Mouse (Mus musculus) embryonic facial prominence, embryonic 10.5 days (tissue): ENCODE measurements at regions not wholly inside any gene's neighbourhood (a gene's known extent, or its start where the extent isn't known, plus 50 kb on each side); places are given as distances from the start of the nearest gene placed in this dataset.

Experiments used
- DNase-seq: peaks from one replicate; pipeline ENCODE4 v3.0.0-alpha.2; 2017; ENCODE audit warnings: low spot score
- H3K27ac ChIP-seq: fragments of 300-500 bp; sonication (generic); replicated peaks from 2 replicates; pipeline ENCODE4 v1.5.1; 2016; ENCODE audit warnings: mild to moderate bottlenecking
- H3K27me3 ChIP-seq: fragments of 300-500 bp; sonication (generic); replicated peaks from 2 replicates; pipeline ENCODE4 v1.6.1; 2016; ENCODE audit warnings: low read depth, mild to moderate bottlenecking; ENCODE audit not compliant: poor library complexity, severe bottlenecking
- H3K36me3 ChIP-seq: fragments of 300-500 bp; sonication (generic); replicated peaks from 2 replicates; pipeline ENCODE4 v1.6.1; 2016; ENCODE audit warnings: mild to moderate bottlenecking, moderate library complexity
- H3K4me1 ChIP-seq: fragments of 300-500 bp; sonication (generic); 2 replicates; pipeline ENCODE4 v1.6.1; 2016
- H3K4me3 ChIP-seq: fragments of 300-500 bp; sonication (generic); 2 replicates; pipeline ENCODE4 v1.5.1; 2016; ENCODE audit warnings: mild to moderate bottlenecking, moderate library complexity
- H3K9me3 ChIP-seq: fragments of 300-500 bp; sonication (generic); 2 replicates; pipeline ENCODE4 v1.6.1; 2016; ENCODE audit warnings: mild to moderate bottlenecking
- WGBS: fragments of 180-500 bp; shearing (Covaris S2); methylation state at CpG from one replicate; pipeline ENCODE4 v1.1.7; 2016; 5-methylcytosine and 5-hydroxymethylcytosine counted together

GRCm38 (mm10) chr11:20934191-20935062 lies 103.6 kb upstream of the Lgalsl start:
- DNase-seq: no peak
- no peaks in the 10 kb centered on the region for H3K36me3 ChIP-seq
- peaks cover 18% of the 10 kb centered on the region for H3K4me1 ChIP-seq
- H3K27me3 ChIP-seq: no peaks in the 10 kb centered on the region
- peak overlapping the region; percentile 11; the same call in 1 of the 2 replicates for H3K4me3 ChIP-seq
- H3K27ac ChIP-seq: no peak overlapping the region
- WGBS: 54% methylated on average over 2 of the region's 2 CpGs
- H3K9me3 ChIP-seq: no peaks in the 10 kb centered on the region

GRCm38 (mm10) chr11:20935063-20935370 lies 104.2 kb upstream of the Lgalsl start:
- Histone ChIP-seq H3K27ac (no peak overlapping the region), H3K4me3 (no peak overlapping the region), H3K9me3 (no peaks in the 10 kb centered on the region), H3K36me3 (no peaks in the 10 kb centered on the region), H3K4me1 (peaks cover 18% of the 10 kb centered on the region), H3K27me3 (no peaks in the 10 kb centered on the region)
- DNase-seq: no peak

GRCm38 (mm10) chr11:20935910-20936309 lies 105.1 kb upstream of the Lgalsl start:
- no peaks in the 10 kb centered on the region for H3K27me3 ChIP-seq
- H3K36me3 ChIP-seq: no peaks in the 10 kb centered on the region
- 92% methylated on average over 2 of the region's 2 CpGs for WGBS
- no peak overlapping the region for H3K27ac ChIP-seq
- peaks cover 18% of the 10 kb centered on the region for H3K4me1 ChIP-seq
- no peak for DNase-seq
- H3K4me3 ChIP-seq: no peak overlapping the region
- no peaks in the 10 kb centered on the region for H3K9me3 ChIP-seq

GRCm38 (mm10) chr11:20936996-20937395 lies 106.1 kb upstream of the Lgalsl start:
- H3K27ac ChIP-seq: no peak overlapping the region
- 95% methylated on average over 1 of the region's 1 CpGs for WGBS
- DNase-seq: no peak

GRCm38 (mm10) chr11:20937942-20938341 lies 107.1 kb upstream of the Lgalsl start:
- no peaks in the 10 kb centered on the region for H3K9me3 ChIP-seq
- no peaks in the 10 kb centered on the region for H3K27me3 ChIP-seq
- DNase-seq: no peak
- no peak overlapping the region for H3K27ac ChIP-seq
- peaks cover 25% of the 10 kb centered on the region for H3K4me1 ChIP-seq
- H3K36me3 ChIP-seq: no peaks in the 10 kb centered on the region
- H3K4me3 ChIP-seq: no peak overlapping the region
- 91% methylated on average over 4 of the region's 4 CpGs for WGBS

More at GRCm38 (mm10) chr11:20936996-20937395, 106.1 kb upstream of the Lgalsl start:
- Histone ChIP-seq H3K36me3 (no peaks in the 10 kb centered on the region), H3K4me1 (peaks cover 25% of the 10 kb centered on the region), H3K9me3 (no peaks in the 10 kb centered on the region), H3K27me3 (no peaks in the 10 kb centered on the region), H3K4me3 (no peak overlapping the region)

DNA sequence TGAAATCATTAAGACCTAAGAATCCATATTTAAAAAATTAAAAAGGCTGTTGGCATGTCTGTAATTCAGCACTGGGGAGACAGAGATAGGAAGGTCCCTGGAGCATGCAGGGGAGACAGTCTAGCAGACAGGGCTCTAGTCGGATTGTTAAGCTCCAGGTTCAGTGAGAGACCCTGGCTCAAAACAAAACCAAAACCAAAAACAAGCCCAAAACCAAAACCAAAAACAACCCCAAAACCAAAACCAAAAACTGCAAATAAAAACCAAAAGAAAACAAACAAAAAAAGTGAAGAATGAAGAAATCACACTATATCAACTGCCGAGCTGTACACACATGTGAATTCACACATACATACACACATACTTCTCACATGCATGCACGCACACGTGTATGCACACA lies 108.8 kb upstream of the Lgalsl start:
- DNase-seq: no peak
- Histone ChIP-seq H3K36me3 (no peaks in the 10 kb centered on the region), H3K27ac (no peak overlapping the region), H3K4me3 (no peak overlapping the region), H3K4me1 (peaks cover 19% of the 10 kb centered on the region), H3K9me3 (no peaks in the 10 kb centered on the region), H3K27me3 (no peaks in the 10 kb centered on the region)
- WGBS: 86% methylated on average over 4 of the region's 4 CpGs

DNA sequence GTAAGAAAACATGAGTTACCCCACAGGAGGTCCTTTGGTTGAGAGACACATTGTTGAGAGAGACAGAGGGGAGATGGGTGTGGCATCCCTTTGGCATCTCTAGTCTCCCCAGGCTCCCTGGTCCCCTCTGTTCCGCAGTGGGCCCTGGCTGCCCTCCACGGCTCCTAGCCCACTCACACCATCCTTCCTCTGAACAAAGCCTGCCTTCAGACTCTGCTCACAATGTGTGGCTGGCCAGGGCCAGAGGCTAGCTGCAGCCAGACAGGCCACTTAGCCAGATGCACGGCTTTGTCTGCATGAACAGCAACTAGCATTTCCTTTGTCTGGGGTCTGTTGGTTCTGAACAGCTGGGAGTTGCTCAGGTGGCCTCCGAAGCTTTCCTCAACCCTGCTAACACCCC lies 110.7 kb upstream of the Lgalsl start:
- 24% methylated on average over 4 of the region's 4 CpGs for WGBS
- Histone ChIP-seq H3K36me3 (no peaks in the 10 kb centered on the region), H3K27ac (peak overlapping the region; percentile 73), H3K9me3 (no peaks in the 10 kb centered on the region), H3K4me1 (peaks cover 9% of the 10 kb centered on the region), H3K4me3 (no peak overlapping the region), H3K27me3 (no peaks in the 10 kb centered on the region)
- DNase-seq: peak; percentile 32

DNA sequence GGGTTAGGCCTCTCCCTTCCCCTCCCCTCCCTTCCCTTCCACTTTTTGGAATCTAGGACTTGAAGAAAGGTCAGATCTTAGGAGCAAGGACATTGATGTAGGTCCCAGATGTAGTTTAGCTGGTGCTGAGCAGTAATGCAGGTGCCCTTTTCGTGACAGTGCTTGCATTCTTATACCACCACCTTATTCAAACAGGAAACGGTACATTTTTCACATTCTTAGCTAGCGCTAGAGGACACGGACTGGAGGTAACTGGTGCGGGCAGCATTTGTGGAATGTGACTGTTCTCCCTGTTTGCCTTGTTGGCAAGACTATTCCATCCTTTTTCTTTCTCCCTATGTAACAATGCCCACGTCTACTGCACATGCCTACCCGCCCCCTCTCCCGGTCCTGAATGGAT lies 124.7 kb upstream of the Lgalsl start:
- Histone ChIP-seq H3K9me3 (no peaks in the 10 kb centered on the region), H3K4me1 (peaks cover 65% of the 10 kb centered on the region), H3K27ac (peak overlapping the region; percentile 55), H3K36me3 (no peaks in the 10 kb centered on the region), H3K4me3 (no peak overlapping the region), H3K27me3 (0 out of 2 replicates have a peak, but pooled peaks cover 8% of the 10 kb centered on the region)
- WGBS: 50% methylated on average over 8 of the region's 8 CpGs
- DNase-seq: no peak

DNA sequence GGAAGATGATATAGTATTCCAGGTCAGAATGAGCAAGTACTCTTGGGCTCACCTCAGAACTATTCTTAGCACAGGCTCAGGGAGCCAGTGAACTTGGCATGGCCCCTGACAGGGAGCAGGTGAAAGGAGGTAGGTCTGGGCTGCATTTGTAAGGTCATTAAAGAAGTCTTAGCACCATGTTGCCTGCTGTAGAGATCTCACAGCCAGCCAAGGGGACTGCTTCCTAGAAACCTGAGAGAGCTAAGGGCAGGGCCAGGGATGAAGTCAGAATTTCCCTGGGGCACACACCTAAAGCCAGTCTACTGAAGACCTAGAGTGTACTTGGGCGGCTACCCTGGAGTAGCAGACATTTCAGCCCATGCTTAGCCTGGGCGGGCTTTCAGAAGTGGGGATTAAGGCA lies 126.9 kb upstream of the Lgalsl start:
- H3K4me1 ChIP-seq: peaks cover 72% of the 10 kb centered on the region
- no peak for DNase-seq
- no peak overlapping the region for H3K4me3 ChIP-seq
- 30% methylated on average over 2 of the region's 2 CpGs for WGBS
- H3K27me3 ChIP-seq: 0 out of 2 replicates have a peak, but pooled peaks cover 8% of the 10 kb centered on the region
- H3K36me3 ChIP-seq: no peaks in the 10 kb centered on the region
- H3K27ac ChIP-seq: peak overlapping the region; percentile 70
- H3K9me3 ChIP-seq: no peaks in the 10 kb centered on the region

- Histone ChIP-seq H3K27ac (peak overlapping the region; percentile 70), H3K9me3 (no peaks in the 10 kb centered on the region), H3K36me3 (no peaks in the 10 kb centered on the region), H3K4me1 (peaks cover 72% of the 10 kb centered on the region), H3K4me3 (peak overlapping the region; percentile 32; the same call in 1 of the 2 replicates), H3K27me3 (0 out of 2 replicates have a peak, but pooled peaks cover 8% of the 10 kb centered on the region)
- DNase-seq: peak; percentile 51
- WGBS: 5% methylated on average over 5 of the region's 5 CpGs
Observed at GRCm38 (mm10) chr11:20958233-20958632, 127.4 kb upstream of the Lgalsl start.

GRCm38 (mm10) chr11:20960066-20960465 lies 129.2 kb upstream of the Lgalsl start:
- peaks cover 62% of the 10 kb centered on the region for H3K4me1 ChIP-seq
- WGBS: 71% methylated on average over 2 of the region's 2 CpGs
- no peak for DNase-seq

GRCm38 (mm10) chr11:20960750-20961149 lies 129.9 kb upstream of the Lgalsl start:
- H3K4me3 ChIP-seq: no peak overlapping the region
- H3K27me3 ChIP-seq: 0 out of 2 replicates have a peak, but pooled peaks cover 8% of the 10 kb centered on the region
- WGBS: 37% methylated on average over 5 of the region's 5 CpGs
- H3K4me1 ChIP-seq: peaks cover 56% of the 10 kb centered on the region
- no peak overlapping the region; the same call in 1 of the 2 replicates for H3K27ac ChIP-seq
- H3K9me3 ChIP-seq: 0 out of 2 replicates have a peak, but pooled peaks cover 2% of the 10 kb centered on the region
- H3K36me3 ChIP-seq: no peaks in the 10 kb centered on the region
- peak; percentile 27 for DNase-seq

More at GRCm38 (mm10) chr11:20960066-20960465, 129.2 kb upstream of the Lgalsl start:
- no peak overlapping the region for H3K4me3 ChIP-seq
- no peaks in the 10 kb centered on the region for H3K36me3 ChIP-seq
- 0 out of 2 replicates have a peak, but pooled peaks cover 8% of the 10 kb centered on the region for H3K27me3 ChIP-seq
- H3K9me3 ChIP-seq: 0 out of 2 replicates have a peak, but pooled peaks cover 2% of the 10 kb centered on the region
- no peak overlapping the region for H3K27ac ChIP-seq

GRCm38 (mm10) chr11:20961626-20962025 lies 129.5 kb upstream of the Peli1 start:
- Histone ChIP-seq H3K9me3 (0 out of 2 replicates have a peak, but pooled peaks cover 2% of the 10 kb centered on the region), H3K4me1 (peaks cover 51% of the 10 kb centered on the region), H3K36me3 (no peaks in the 10 kb centered on the region), H3K27ac (no peak overlapping the region), H3K27me3 (no peaks in the 10 kb centered on the region), H3K4me3 (no peak overlapping the region)
- no peak for DNase-seq
- WGBS: 84% methylated on average over 2 of the region's 2 CpGs
